Mouse (Mus musculus) stomach, postnatal 0 days (tissue): ENCODE measurements around the gene Ube2h.

ENCODE experiments used
- CTCF ChIP-seq: IDR thresholded peaks from 2 replicates; pipeline ENCODE4 v1.5.1; 2016; ENCODE audit warnings: antibody characterized with exemption, low read depth, mild to moderate bottlenecking, moderate library complexity
- EP300 ChIP-seq: optimal IDR thresholded peaks from 2 replicates; pipeline ENCODE3; 2016; ENCODE audit warnings: antibody characterized with exemption

DNA sequence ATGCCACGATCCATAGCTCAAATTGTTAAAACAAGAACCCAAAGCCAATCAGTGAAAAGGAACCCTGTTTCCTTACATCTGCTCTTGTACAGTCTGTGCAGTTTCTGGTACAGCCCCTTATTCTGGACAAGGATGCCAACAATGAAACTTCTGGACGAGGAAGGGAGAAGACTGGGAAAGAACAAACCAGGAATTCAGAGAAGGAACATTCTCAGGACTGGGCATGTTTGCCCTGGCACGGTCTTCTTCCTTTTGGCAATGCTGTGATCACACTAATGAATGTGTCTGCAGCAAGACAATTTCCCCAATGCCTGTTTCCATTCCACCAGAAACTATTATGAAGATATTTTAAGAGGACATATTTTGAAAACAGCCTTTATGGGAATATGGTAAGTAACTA lies 55.6 kb downstream of the Ube2h start:
- TF ChIP-seq CTCF (no peak), EP300 (no peak)
